Mouse (Mus musculus) cerebellum, postnatal 25 days (tissue): ENCODE data around the gene Arl15.

Experiments used
- DNase-seq, 2 experiments: peaks; one replicate each; pipeline ENCODE4 v3.0.0; 2021; ENCODE audit warnings: mixed read lengths in 2 of 2

The Arl15 gene

GRCm38 (mm10) chr13:114162753-114163152 is 368.4 kb downstream of the Arl15 start:
- no peak for DNase-seq

DNA sequence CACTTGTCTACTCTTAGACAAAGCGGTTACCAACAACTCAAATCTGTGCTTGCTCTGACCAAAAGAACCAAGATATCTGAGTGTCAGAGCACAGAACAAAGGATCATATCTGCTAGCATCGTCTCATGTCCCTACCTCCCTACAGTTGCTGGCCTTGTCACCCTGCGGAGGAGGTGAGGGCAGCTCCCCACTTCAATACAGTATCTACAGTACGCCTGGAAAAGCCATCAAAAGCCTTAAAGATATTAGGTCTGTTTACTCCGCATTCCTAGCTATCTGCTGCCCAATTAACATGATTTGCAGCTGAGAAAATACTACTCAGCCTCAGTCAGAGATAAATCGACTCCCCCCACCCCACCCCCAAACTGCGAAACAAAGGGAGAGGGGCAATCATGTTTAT is 371.3 kb downstream of the Arl15 start:
- DNase-seq, result no peak

- DNase-seq, result no peak
Measured at GRCm38 (mm10) chr13:114166439-114167183, 372.3 kb downstream of the Arl15 start.

GRCm38 (mm10) chr13:114170061-114170460 is 375.8 kb downstream of the Arl15 start:
- no peak for DNase-seq

GRCm38 (mm10) chr13:114171465-114171864 is 377.2 kb downstream of the Arl15 start:
- no peak for DNase-seq

GRCm38 (mm10) chr13:114188107-114188506 is 393.8 kb downstream of the Arl15 start:
- no peak for DNase-seq

DNA sequence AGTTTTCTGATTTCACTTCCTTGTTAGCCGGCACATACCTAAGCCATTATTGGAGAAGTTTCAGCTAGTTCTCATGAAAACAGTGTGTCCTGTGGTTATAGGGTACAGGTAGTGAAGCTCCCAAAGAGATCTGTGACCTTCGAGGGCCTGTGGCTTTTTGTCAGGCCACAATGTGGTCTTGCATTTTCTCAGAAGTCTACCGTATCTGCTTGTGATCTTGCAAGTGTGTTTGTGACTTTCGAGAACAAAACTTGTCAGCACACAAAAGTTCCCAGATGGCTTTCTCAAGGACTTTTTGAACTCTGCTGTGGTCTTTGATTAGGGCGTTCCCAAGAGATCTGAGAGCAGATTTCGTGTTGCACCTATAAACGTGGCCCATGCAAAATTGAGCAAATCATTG is 394.5 kb downstream of the Arl15 start:
- no peak for DNase-seq

GRCm38 (mm10) chr13:114189441-114189840 is 395.1 kb downstream of the Arl15 start:
- no peak for DNase-seq

- no peak for DNase-seq
Measured at GRCm38 (mm10) chr13:114190898-114191297, 396.6 kb downstream of the Arl15 start.

GRCm38 (mm10) chr13:114198252-114198799 is 404.0 kb downstream of the Arl15 start:
- DNase-seq, result peak in 1 of 2 experiments; percentile 5

- no peak for DNase-seq
Measured at GRCm38 (mm10) chr13:114199746-114200145, 405.4 kb downstream of the Arl15 start.

- DNase-seq, result no peak
Measured at GRCm38 (mm10) chr13:114200545-114200944, 406.2 kb downstream of the Arl15 start.

- no peak for DNase-seq
Measured at GRCm38 (mm10) chr13:114202806-114203570, 408.7 kb downstream of the Arl15 start.
